Mouse (Mus musculus): Measurements from ENCODE around the gene Arel1.

Arel1 gene

DNA sequence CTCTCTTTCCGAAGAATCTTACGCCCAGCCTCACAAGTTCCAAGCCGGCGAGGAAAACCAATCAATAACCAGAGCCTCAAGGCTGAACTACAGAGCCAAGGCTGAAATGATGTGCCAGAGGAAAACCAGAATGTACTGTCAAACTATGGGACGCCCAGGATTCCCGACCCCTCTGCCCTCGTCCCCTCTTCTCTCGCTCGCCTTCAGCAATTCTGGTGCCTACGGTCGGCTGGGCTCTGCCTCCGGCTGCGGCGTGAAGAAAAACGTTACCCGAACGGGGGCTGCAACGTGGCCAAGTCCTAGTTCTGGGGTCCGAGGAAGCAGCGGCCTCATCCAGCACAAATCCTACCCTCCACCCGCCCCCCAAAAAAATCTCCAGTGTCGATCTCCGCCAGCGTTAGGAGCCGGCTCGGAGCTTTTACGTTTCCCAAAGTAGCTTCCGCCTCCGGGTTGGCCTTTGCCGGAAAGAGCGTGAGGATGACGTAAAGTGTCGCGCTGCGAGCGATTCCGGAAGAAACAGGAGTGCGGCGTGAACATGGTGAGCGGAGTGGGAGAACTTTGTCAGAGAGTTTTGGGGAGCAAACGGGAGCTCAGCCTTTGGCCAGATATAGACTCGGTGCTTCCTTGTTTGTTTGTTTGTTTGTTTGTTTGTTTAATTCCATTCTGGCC lies at the start of gene Arel1, which contains the start of gene Fcf1:
TSS of gene Arel1 (minus strand) at position 473 of the 669 bp plus-strand sequence.
TSS of gene Fcf1 (plus strand) at position 470 of the 669 bp plus-strand sequence.
- peak; percentile 78 to 87 for DNase-seq (ENCODE audit: low spot score in 2 of 2)

DNA sequence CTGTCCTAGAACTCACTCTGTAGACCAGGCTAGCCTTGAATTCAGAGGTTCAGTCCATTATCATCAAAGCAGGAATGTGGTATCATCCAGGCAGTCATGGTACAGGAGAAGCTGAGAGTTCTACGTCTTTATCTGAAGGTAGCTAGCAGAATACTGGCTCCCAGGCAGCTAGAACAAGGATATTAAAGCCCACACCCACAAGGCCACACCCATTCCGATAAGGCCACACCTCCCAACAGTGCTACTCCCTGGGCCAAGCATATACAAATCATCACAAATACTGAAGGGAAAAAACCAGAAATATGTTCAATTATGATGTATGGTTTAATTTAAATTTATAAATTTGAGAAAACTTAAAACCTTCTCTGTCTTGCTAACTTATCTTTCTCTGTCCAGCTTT lies 41.5 kb upstream of the Arel1 start:
- DNase-seq (ENCODE audit: low spot score in 2 of 2) = no peak

DNA sequence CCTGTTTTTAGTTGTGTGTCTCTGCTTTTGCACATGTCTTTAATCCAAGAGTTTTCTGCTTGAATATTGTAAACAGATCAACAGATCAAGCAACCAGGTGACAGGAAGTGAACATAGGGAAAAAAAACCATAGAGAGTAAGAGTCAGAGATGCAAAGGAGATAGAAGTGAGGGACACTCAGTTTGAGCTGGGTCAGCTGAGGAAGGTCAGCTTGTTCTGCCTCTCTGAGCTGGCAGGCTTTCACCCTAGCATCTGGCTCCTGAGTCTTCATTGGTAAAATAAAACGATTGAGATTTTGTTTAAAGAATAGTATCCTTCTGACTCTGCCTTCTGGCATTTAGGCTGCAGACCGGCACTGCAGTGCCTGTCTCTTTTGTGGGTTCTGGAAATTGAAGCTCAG lies 39.8 kb upstream of the Arel1 start:
- no peak for DNase-seq (ENCODE audit: low spot score in 2 of 2)

DNA sequence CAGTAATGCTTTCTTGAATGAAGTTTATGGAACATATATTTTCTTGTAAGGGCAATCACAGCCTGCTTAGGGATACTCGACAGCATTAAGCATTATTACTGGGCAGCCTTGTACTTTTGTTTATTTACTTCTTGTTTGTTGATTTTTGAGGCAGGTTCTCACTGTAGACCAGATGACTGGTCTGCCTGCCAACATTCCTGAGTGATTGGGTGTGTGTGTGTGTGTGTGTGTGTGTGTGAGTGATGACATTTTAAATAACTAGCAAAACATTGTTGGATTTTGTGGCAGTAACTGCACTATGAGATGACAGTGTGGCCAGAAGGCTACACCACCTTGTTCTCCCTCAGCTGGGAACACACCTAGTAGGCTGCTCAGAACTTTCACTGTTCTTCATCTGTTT lies 39.1 kb upstream of the Arel1 start:
- DNase-seq (ENCODE audit: low spot score in 2 of 2) = no peak

DNA sequence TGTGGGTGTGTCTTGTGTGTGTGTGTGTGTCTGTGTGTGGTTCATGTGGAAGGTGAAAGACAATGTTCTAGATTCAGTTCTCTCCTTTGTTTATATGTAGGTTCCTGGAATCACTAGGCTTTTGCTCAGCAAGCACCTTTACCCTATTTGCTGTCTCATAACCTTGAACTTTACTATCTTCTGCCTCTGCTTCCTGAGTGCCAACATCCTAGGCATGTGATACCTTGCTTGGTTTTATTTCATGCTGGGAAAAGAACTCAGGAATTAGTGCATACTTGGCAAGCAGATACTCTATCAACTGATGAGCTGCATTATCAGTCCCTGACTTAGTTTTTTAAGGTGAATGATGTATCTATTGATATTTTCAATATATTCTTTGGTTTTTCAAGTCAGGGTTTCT lies 36.3 kb upstream of the Arel1 start:
- no peak for DNase-seq (ENCODE audit: low spot score in 2 of 2)

DNA sequence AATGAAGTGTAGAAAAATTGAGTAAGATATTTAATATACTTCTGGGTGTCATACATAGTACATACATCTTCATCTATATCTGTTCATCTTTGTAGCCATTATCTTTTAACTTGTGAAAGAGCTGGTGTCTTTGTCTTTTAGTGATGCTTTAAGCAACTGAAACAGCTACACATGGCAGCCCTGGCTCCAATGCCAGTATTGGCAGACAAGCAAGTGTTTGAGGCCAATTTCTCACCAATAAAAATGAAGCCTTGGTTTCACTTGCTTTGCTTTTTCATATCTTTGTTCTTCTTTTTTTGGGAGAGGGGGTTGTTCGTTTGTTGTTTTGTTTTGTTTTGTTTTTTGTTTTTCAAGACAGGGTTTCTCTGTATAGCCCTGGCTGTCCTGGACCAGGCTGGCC lies 35.5 kb upstream of the Arel1 start:
- DNase-seq (ENCODE audit: low spot score in 2 of 2) = no peak

DNA sequence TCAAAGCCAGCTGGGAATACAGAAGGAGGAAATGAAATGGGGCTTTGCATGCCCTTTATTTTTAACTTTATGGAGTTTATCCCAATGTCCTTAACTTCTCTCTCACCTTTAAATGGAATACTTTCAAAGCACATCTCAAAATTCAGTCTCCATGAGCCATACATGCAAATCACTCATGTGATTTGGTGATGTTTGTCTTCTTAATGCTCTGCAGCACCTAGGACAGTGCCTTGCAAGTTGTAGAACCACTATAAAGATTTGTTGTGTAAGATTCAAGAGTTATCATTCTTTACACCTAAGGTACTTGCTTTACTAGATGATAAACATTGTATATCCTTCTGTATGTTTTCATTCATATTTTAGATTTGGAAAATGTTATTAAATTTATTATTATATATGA lies 28.4 kb upstream of the Arel1 start:
- DNase-seq (ENCODE audit: low spot score in 2 of 2) = no peak

DNA sequence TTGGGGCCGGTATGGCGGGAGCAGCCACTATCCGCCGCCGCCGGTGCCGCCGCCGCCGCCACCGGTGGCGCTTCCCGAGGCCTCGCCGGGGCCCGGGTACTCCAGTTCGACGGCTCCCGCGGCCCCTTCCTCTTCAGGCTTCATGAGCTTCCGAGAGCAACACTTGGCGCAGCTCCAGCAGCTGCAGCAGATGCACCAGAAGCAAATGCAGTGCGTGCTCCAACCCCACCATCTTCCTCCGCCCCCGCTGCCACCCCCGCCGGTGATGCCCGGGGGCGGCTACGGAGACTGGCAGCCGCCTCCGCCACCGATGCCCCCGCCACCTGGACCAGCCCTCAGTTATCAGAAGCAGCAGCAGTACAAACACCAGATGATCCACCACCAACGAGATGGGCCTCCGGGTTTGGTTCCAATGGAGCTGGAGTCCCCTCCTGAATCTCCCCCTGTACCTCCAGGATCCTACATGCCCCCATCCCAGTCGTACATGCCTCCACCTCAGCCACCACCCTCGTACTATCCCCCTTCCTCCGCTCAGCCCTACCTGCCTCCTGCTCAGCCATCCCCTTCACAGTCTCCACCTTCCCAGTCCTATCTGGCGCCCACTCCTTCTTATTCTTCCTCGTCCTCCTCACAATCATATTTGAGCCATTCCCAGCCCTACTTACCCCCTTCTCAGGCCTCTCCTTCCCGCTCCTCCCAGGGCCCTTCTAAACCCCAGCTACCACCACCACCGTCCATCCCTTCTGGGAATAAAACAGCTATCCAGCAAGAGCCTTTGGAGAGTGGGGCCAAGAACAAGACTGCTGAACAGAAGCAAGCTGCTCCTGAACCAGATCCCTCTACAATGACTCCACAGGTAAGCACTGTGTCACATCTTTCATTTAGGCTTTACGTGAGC lies 26.1 kb upstream of the Arel1 start:
- DNase-seq (ENCODE audit: low spot score in 2 of 2) = peak in 1 of 2 experiments; percentile 60

DNA sequence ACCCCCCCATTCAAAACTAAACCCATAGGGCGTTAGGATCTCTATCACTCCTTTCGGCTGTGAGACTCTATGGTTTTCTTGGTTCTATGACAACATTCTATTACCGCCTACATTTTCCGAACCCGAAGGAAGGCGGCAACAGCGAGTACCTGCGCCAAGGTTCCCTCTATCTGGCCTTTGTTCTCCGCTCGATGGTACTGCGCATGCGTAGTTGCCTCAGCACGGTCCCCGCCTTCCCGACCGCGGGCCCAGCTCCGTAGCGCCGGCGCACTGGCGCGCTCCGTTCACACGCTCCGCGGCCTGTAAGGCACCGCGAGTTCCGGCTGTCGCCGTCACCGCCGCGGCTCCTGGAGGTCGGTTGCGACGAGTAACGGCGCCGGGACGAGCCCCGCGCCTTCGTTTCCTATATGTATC lies 25.4 kb upstream of the Arel1 start, which contains the start of gene Ylpm1:
TSS of gene Ylpm1 (plus strand) at position 239 of the 414 bp plus-strand sequence.
- peak; percentile 97 for DNase-seq (ENCODE audit: low spot score in 2 of 2)

DNA sequence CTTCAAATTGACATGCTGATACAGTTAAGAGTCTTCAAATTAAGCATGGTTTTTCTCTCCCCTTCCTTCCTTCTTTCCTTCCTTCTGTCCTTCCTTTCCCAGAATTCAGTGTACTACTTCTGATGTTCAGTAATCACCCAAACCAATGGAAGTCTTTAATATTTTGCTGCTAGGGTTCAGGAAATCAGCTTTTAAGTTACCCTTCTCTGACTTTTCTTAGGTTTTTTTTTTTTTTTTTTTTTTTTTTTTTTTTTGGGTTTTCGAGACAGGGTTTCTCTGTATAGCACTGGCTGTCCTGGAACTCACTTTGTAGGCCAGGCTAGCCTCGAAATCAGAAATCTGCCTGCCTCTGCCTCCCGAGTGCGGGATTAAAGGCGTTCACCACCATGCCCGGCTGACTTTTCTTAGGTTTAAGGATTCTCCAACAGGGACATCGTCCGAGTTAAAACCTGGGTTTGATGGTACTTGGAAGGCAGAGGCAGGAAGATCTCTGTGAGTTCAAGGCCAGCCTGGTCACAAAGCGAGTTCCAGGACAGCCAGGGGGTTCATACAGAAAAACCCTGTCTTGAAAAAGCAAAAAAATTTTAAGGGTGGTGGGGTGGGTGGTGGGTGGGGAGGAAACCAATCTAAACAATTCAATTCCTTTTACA lies 24.5 kb upstream of the Arel1 start:
- DNase-seq (ENCODE audit: low spot score in 2 of 2) = no peak

DNA sequence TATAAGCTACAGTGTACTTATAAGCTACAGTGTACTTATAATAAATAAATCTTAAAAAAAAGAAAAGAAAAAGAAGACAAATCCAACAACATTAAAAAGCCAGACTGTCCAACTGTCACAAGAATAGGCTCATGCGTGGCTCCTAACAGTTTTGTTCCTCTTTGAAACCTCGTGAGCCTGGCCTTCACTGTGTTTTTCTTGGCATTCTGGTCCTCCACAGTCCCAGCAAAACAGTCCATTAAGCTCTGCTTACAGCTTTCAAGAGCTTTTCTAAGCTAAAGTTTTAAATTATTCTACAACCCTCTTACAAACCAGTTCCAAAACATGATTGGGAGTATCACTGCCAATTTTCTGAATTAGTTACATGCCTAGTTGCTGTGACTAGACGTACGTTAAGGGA lies 18.8 kb upstream of the Arel1 start:
- DNase-seq (ENCODE audit: low spot score in 2 of 2) = no peak

DNA sequence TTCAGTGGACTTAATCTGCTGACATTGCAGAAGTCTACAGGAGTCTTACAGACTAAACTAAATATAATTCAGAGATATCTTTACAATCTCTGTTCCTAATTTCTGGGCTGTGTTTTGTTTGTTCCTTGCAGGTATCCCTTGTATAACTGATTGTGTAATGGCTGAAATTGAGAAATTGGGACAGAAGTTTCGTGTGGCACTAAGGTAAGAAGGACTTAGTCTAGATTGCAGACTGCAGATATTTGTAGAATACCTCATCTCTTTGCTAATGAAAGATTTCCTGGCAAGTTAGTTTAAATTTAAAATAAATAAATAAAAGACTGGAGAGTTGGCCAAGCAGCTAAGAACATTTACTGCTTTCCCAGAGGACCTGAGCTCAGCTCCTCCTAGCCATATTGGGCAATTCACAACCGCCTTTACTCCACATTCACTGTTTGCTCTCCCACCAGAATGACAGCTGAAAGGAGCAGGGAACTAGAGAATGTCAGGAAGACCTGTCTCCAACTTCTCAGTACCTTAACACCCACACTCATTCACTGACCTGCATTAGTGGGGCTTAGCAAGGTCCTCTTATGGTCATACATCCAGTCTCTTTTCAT lies 8.7 kb upstream of the Arel1 start:
- DNase-seq (ENCODE audit: low spot score in 2 of 2) = no peak

DNA sequence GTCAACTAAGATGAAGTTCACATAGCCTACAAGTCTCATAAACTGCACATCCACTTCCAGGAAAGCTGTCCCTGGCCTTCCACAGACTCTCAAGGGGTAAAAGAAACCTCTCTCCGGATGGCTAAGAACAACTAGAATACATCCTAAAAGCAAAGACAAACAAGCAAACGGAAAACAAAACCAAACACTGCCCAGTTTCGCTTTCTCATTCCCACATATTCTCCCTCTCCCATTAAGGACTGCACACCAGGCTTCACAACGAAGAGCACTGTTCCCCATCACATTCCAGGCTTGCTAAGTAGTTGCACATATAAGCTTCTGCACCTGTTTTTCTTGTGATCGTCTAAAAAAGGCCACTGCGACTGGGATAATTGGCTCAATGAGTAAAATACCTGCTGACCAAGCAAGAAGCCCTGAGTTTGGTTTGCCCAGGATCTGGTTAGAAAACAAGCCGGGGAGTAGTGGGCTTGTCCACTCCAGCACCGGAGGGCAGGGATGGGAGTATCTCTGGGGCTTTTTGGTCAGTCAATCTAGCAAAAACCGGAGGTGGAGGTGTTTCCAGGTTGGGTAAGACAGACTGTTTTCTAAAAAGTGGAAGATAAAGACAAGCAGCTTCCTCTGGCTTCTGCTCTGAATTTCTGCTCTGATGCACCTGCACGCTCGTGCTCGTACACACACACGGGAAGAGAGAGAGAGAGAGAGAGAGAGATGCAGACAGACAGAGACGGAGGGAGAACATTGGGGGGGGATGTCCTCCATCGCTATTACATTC lies 858 bp downstream of the Arel1 start:
- DNase-seq (ENCODE audit: low spot score in 2 of 2) = no peak

DNA sequence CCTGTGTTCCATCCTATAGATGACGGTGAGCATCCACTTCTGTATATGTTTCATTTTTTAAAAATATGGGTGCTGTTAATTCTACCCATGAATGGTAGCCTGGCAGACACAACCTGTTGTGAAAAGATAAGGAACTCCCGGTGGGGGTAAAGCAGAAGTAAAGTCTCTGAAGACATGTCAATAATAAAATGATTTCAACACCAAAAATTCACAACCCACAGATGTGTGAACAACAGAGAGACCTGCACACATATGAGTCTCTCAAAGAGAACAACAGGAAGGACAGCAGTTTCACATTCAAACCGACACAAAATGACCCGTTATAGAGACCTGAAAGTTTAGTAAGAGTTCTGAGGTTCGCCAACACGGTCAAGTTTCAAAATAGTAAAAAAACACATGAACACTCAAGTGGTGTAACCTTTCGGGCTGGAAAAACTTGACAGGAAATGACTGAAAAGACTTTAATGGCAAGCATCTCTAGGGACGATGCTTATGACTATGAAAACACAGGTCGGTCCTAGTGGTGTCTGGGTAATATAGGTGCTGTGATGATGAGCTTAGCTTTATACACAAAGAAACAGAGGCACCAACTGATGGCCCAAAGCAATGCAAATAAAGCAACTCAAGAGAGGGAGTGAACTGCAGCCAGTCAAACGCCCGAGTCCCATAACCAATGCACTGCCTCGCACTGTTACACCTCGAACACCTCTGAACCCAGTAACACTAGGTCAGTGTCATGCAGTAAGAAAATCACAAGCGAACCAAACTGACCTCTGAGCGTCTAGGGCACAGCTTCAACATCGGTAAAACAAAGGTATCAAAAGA lies 1.7 kb downstream of the Arel1 start:
- DNase-seq (ENCODE audit: low spot score in 2 of 2) = no peak

DNA sequence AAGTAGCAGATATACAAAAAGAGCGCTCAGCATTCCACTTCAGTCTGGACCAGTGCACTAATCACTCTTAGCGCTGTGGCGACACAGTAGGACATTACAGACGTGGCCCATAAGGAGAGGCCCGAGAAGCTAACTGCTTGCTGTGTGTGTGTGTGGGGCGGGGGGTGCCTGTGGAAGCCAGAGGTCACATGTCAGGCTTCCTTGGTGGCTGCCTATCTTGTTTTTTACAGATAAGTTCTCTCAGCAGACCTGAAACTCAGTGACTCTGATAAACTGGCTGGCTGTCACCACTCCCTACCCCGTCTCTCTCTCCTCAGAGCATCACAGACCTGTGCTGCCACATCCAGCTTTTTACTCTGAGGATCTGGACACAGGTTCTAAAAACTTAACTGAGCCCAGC lies 8.1 kb downstream of the Arel1 start:
- no peak for DNase-seq (ENCODE audit: low spot score in 2 of 2)

DNA sequence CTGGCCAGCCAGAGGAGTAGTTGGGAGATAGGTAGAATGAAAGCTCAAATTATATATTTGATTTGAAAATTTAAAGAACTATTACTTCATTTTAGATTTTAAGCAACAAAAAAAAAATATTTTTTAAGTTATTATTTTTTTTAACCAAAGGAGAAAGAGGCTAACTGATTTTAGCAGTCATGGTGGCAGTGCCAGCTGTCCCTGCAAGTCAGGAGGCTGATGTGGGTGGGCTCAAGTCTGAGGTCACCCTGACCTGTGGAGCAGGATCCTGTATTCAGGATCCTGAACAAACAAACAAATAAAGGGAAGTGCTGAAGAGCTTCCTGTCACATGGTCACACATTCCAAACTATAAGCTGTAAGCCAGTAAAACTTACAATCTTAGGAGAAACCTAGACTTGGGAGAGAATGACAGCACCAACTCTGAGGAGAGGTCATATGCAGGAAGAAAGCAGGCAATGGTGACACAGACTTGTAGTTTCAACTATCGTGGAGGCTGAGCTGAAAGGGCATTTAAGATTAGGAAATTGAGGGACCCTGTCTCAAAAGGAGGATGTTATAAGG lies 11.8 kb downstream of the Arel1 start:
- DNase-seq (ENCODE audit: low spot score in 2 of 2) = no peak

DNA sequence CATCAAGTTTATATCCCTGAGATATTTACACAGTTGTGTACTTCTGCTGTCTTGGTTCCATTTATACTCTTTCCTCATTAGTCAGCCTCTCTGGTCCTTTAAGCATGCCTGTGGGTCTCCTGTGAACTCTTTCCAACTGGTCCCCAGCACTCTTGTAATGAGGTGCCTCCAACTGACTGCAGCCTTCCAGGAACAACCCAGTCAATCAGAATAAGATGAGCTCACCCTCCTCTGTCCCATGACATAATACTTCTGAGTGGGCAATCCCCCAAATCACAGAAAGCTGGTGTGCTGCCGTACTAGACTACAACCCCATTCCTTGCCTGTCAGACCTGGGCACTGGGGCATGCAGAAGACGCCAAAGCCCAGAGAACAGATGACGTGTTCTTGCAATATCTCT lies 14.4 kb downstream of the Arel1 start:
- DNase-seq (ENCODE audit: low spot score in 2 of 2) = no peak

DNA sequence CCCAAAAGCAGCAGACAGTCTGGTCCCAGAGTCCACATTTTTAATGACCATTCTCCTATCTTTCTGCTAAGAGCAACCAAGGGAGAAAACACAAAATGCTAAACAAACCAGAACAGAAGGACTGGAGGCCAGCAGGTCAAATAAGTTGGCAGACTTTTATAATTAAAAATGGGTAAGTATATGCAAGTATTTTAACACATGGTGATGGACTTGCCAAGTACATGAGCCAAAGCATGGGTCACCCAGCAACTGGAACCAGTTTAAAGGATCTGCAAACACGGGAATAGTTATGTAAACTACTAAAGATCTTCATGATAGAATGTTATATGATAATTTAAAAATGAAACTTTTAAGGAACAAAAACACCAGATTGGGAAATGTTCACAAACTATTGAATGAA lies 18.3 kb downstream of the Arel1 start:
- no peak for DNase-seq (ENCODE audit: low spot score in 2 of 2)

DNA sequence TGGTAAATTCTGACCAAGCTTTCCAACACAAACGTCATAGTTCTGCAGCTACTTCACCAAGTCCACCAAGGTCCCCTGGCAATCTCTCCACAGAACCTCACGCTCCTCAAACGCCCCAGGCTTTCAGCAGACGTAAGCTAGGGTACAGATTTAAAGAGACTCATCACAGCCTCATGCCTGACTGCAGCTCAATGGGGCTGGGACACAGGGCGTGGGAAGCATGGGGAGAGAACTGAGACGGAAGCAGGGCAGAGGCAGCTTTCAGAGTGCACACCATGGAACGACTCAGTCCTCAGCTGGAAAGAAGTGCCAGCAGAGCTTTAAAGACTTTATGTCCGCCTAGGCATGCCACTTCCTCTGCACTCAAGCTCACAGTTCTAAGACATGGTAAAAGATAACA lies 19.2 kb downstream of the Arel1 start:
- DNase-seq (ENCODE audit: low spot score in 2 of 2) = no peak

DNA sequence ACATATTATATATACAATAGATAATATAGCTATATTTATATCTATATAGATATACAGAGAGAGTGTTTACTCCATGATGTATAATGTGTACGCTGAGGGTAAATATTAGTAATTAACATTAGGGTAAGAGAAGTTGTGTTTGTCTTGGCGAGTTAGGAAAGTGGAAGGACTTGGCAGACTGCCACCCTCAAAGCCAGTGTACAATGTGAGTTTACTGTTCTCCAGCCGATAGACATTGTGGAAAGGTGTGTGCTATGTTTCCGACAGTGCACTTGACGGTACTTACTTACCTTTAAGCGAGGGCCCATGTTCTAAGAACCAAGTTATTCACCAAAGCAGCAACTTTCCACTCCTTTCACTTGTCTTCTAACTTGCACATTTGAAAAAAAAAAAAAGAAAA lies 19.9 kb downstream of the Arel1 start:
- DNase-seq (ENCODE audit: low spot score in 2 of 2) = no peak
